Mouse (Mus musculus) C2C12 (cell line): ENCODE data around the gene C130026I21Rik.
"Not testable (repeated sequence)": the region's sequence is repeated elsewhere in the genome, so short reads cannot be mapped to it uniquely, and the experiment has no call there.

Source experiments
- CEBPB ChIP-seq: IDR thresholded peaks from one replicate; pipeline ENCODE4 v1.6.1; 2011; ENCODE audit warnings: low read depth, mild to moderate bottlenecking, control low read depth, moderate library complexity
- CTCF ChIP-seq: IDR thresholded peaks from one replicate; pipeline ENCODE4 v1.5.1; 2011; ENCODE audit not compliant: control insufficient read depth, insufficient read depth, insufficient read length
- FOSL1 ChIP-seq: IDR thresholded peaks from one replicate; pipeline ENCODE4 v1.8.0; 2011; ENCODE audit warnings: mild to moderate bottlenecking, low read length; ENCODE audit not compliant: poor library complexity, insufficient read depth, severe bottlenecking
- MAX ChIP-seq: IDR thresholded peaks from one replicate; pipeline ENCODE4 v1.6.1; 2011; ENCODE audit warnings: mild to moderate bottlenecking, control low read depth
- USF1 ChIP-seq: IDR thresholded peaks from one replicate; pipeline ENCODE4 v1.6.1; 2011; ENCODE audit warnings: low read depth, mild to moderate bottlenecking, control low read depth, moderate library complexity

GRCm38 (mm10) chr1:85099081-85099480 is 171.3 kb downstream of the C130026I21Rik start:
- TF ChIP-seq USF1, CTCF, CEBPB, MAX, FOSL1: not testable (repeated sequence)
